Mouse (Mus musculus): ENCODE results near the gene Tfrc.

GRCm38 (mm10) chr16:32618946-32619345, 10.2 kb downstream of the Tfrc start:
- TF ChIP-seq CTCF (IDR thresholded peaks at IDR 0.05; ENCODE audit: low read depth): no peak
- TF ChIP-seq EP300 (IDR thresholded peaks at IDR 0.05; ENCODE audit: low read depth): no peak

Measured in liver, embryonic 14.5 days (tissue).